Comparison of ENCODE assay signal across 8 mouse cellular contexts in genomic region chr1:191820951-191821325, GRCm38 (mm10). TPM values are rescaled to one million over a fixed set of nuclear protein-coding genes. Genes with fewer than 3 reads are reported as not detected.
A peak's percentile ranks its signal among the peaks of the same experiment; 100 is the strongest.
DNase-seq lines count a peak whose midpoint lies in the region; ATAC-seq and TF ChIP-seq lines count a peak whose summit lies in the region.

No protein-coding gene starts in this region.

- peak overlapping the region; percentile 78 for H3K9ac ChIP-seq in embryonic facial prominence, embryonic 13.5 days
- H3K9ac ChIP-seq in neural tube, embryonic 14.5 days (replicated peaks; ENCODE audit: low read depth, low read length): peak overlapping the region; percentile 43; the same call in 1 of the 2 replicates

- peaks cover 18% of the 10 kb centered on the region for H3K36me3 ChIP-seq in embryonic facial prominence, embryonic 13.5 days
- peaks cover 37% of the 10 kb centered on the region for H3K36me3 ChIP-seq in limb, embryonic 10.5 days
- H3K36me3 ChIP-seq in neural tube, embryonic 14.5 days (ENCODE audit: control insufficient read depth, insufficient read depth, low read length): no peaks in the 10 kb centered on the region

- H3K4me2 ChIP-seq in embryonic facial prominence, embryonic 13.5 days: peak overlapping the region; percentile 84
- peak overlapping the region; percentile 96 for H3K4me2 ChIP-seq in neural tube, embryonic 14.5 days (ENCODE audit: low read depth, low read length)

- peak overlapping the region; percentile 71 for H3K27ac ChIP-seq in left cerebral cortex, adult 2 months
- no peak overlapping the region for H3K27ac ChIP-seq in embryonic facial prominence, embryonic 13.5 days
- H3K27ac ChIP-seq in limb, embryonic 10.5 days: peak overlapping the region; percentile 99
- H3K27ac ChIP-seq in neural tube, embryonic 14.5 days (ENCODE audit: low read depth, low read length): no peak overlapping the region

- peak overlapping the region; percentile 80 for H3K4me3 ChIP-seq in left cerebral cortex, adult 2 months
- peak overlapping the region; percentile 85 for H3K4me3 ChIP-seq in embryonic facial prominence, embryonic 13.5 days
- H3K4me3 ChIP-seq in limb, embryonic 10.5 days: peak overlapping the region; percentile 96
- H3K4me3 ChIP-seq in neural tube, embryonic 14.5 days (ENCODE audit: low read depth, low read length): peak overlapping the region; percentile 64

- H3K9me3 ChIP-seq in embryonic facial prominence, embryonic 13.5 days: no peaks in the 10 kb centered on the region
- H3K9me3 ChIP-seq in limb, embryonic 10.5 days (replicated peaks): no peaks in the 10 kb centered on the region
- H3K9me3 ChIP-seq in neural tube, embryonic 14.5 days (ENCODE audit: control insufficient read depth, low read length): no peaks in the 10 kb centered on the region

- no peak for DNase-seq in left cerebral cortex, adult 2 months (ENCODE audit: extremely low spot score in 1 of 2, low spot score in 2 of 2)
- no peak for DNase-seq in left cerebral cortex, adult 9 months (ENCODE audit: low spot score in 2 of 2)
- DNase-seq in limb, embryonic 10.5 days (ENCODE audit: low spot score): no peak
- no peak for DNase-seq in frontal cortex, postnatal 36 days (ENCODE audit: low spot score in 2 of 2)
- DNase-seq in cerebellum, postnatal 4 days (ENCODE audit: low spot score in 2 of 2): no peak
- DNase-seq in layer of hippocampus, adult 9-10 months (ENCODE audit: low spot score): no peak

- 0 out of 2 replicates have a peak, but pooled peaks have one; percentile 1 for ATAC-seq in embryonic facial prominence, embryonic 13.5 days (ENCODE audit: insufficient number of reproducible peaks, insufficient read depth, low FRiP score, low TSS enrichment, low read depth)
- ATAC-seq in neural tube, embryonic 14.5 days (ENCODE audit: low read depth): peak; percentile 47; the same call in 1 of the 2 replicates

- WGBS in embryonic facial prominence, embryonic 13.5 days: 3% methylated on average over 15 of the region's 15 CpGs
- WGBS in limb, embryonic 10.5 days: 6% methylated on average over 15 of the region's 15 CpGs
- 4% methylated on average over 15 of the region's 15 CpGs for WGBS in neural tube, embryonic 14.5 days

- H3K27me3 ChIP-seq in embryonic facial prominence, embryonic 13.5 days: no peaks in the 10 kb centered on the region
- H3K27me3 ChIP-seq in limb, embryonic 10.5 days (ENCODE audit: low read depth, poor library complexity, severe bottlenecking): no peaks in the 10 kb centered on the region
- no peaks in the 10 kb centered on the region for H3K27me3 ChIP-seq in neural tube, embryonic 14.5 days (ENCODE audit: control insufficient read depth, insufficient read depth, low read length)

- peaks cover 18% of the 10 kb centered on the region for H3K4me1 ChIP-seq in embryonic facial prominence, embryonic 13.5 days
- peaks cover 31% of the 10 kb centered on the region for H3K4me1 ChIP-seq in limb, embryonic 10.5 days
- H3K4me1 ChIP-seq in neural tube, embryonic 14.5 days (ENCODE audit: control insufficient read depth, insufficient read depth, low read length): no peaks in the 10 kb centered on the region

- no peak for TF ChIP-seq CTCF in left cerebral cortex, adult 2 months (IDR thresholded peaks at IDR 0.05)

- intact Hi-C loops in left cerebral cortex, adult 2 months (cut with DNase I): loop anchor here (2.0 kb wide), 1 partner anchor 100 kb away; no protein-coding TSS in a partner anchor

RNA-seq across cellular contexts. Expression of gene Nek2, which starts 0.3 kb away (rescaled TPM):
- total RNA-seq in left cerebral cortex, adult 2 months (2021): 1 to 10 TPM; 1.2 to 1.3 TPM
- 33.6 and 35.0 TPM in 2 replicates for polyA plus RNA-seq in embryonic facial prominence, embryonic 13.5 days (2015; fragmentation: Nextera tagmentation; extraction: Ambion mirVana)
- polyA plus RNA-seq in limb, embryonic 10.5 days (2016; fragmentation: Nextera tagmentation; extraction: Ambion mirVana): 64.7 and 68.0 TPM in 2 replicates
- 1.8 and 3.3 TPM in 2 replicates for polyA plus RNA-seq in neural tube, embryonic 14.5 days (2014; fragmentation: Nextera tagmentation; extraction: Ambion mirVana)

Comparison
In these comparisons a context has a peak if more than half of its experiments do, and no peak if none do; other contexts are left out.
1. H3K27ac ChIP-seq: peak in left cerebral cortex, adult 2 months (single experiment) and limb, embryonic 10.5 days (single experiment); none in embryonic facial prominence, embryonic 13.5 days (single experiment) and neural tube, embryonic 14.5 days (single experiment).
2. Peak in every context shown above with its lines, with median percentiles within 50 percentile points of each other: H3K4me3 ChIP-seq.